Mouse (Mus musculus): ENCODE measurements around the gene Dzip1l. TPM values are rescaled to one million over a fixed set of nuclear protein-coding genes. Genes with fewer than 3 reads are reported as not detected.

Gene Dzip1l
- polyA plus RNA-seq, 1 experiment from 2014 or later = 7.9 TPM

- Histone ChIP-seq H3K27me3 (ENCODE audit: control insufficient read depth, insufficient read depth, low read length) (no peaks in the 10 kb centered on the region), H3K4me3 (replicated peaks; ENCODE audit: low read length) (no peak overlapping the region), H3K27ac (no peak overlapping the region), H3K4me1 (replicated peaks; ENCODE audit: control insufficient read depth, insufficient read depth, low read length) (no peaks in the 10 kb centered on the region; the same call in 1 of the 2 replicates), H3K9ac (no peak overlapping the region), H3K36me3 (replicated peaks; ENCODE audit: control insufficient read depth, insufficient read depth) (peaks cover 17% of the 10 kb centered on the region; the same call in 1 of the 2 replicates), H3K4me2 (replicated peaks) (no peak overlapping the region), H3K9me3 (ENCODE audit: control insufficient read depth, low read length) (no peaks in the 10 kb centered on the region)
- no peak for DNase-seq (ENCODE audit: low spot score)
- 98% methylated on average over 17 of the region's 17 CpGs for WGBS
- no peak; the same call in 1 of the 2 replicates for ATAC-seq (ENCODE audit: low FRiP score)
Measured at GRCm38 (mm10) chr9:99637227-99637626, 7.9 kb downstream of the Dzip1l start.

GRCm38 (mm10) chr9:99637736-99638135 lies 8.4 kb downstream of the Dzip1l start:
- H3K4me2 ChIP-seq (replicated peaks) = no peak overlapping the region
- H3K9me3 ChIP-seq (ENCODE audit: control insufficient read depth, low read length) = no peaks in the 10 kb centered on the region
- H3K4me1 ChIP-seq (replicated peaks; ENCODE audit: control insufficient read depth, insufficient read depth, low read length) = no peaks in the 10 kb centered on the region
- no peak overlapping the region for H3K27ac ChIP-seq
- DNase-seq (ENCODE audit: low spot score) = no peak
- no peaks in the 10 kb centered on the region for H3K27me3 ChIP-seq (ENCODE audit: control insufficient read depth, insufficient read depth, low read length)
- H3K4me3 ChIP-seq (replicated peaks; ENCODE audit: low read length) = no peak overlapping the region
- H3K9ac ChIP-seq = no peak overlapping the region
- ATAC-seq (ENCODE audit: low FRiP score) = no peak
- H3K36me3 ChIP-seq (replicated peaks; ENCODE audit: control insufficient read depth, insufficient read depth) = peaks cover 17% of the 10 kb centered on the region; the same call in 1 of the 2 replicates
- 97% methylated on average over 13 of the region's 13 CpGs for WGBS

- 92% methylated on average over 5 of the region's 5 CpGs for WGBS
- DNase-seq (ENCODE audit: low spot score) = no peak
- H3K36me3 ChIP-seq (replicated peaks; ENCODE audit: control insufficient read depth, insufficient read depth) = peaks cover 26% of the 10 kb centered on the region
Measured at GRCm38 (mm10) chr9:99639957-99640356, 10.7 kb downstream of the Dzip1l start.

GRCm38 (mm10) chr9:99645416-99645815 lies 16.1 kb downstream of the Dzip1l start:
- no peaks in the 10 kb centered on the region for H3K9me3 ChIP-seq (ENCODE audit: control insufficient read depth, low read length)
- H3K27me3 ChIP-seq (ENCODE audit: control insufficient read depth, insufficient read depth, low read length) = no peaks in the 10 kb centered on the region
- no peak overlapping the region for H3K4me3 ChIP-seq (replicated peaks; ENCODE audit: low read length)
- no peak overlapping the region for H3K4me2 ChIP-seq (replicated peaks)
- peaks cover 31% of the 10 kb centered on the region for H3K36me3 ChIP-seq (replicated peaks; ENCODE audit: control insufficient read depth, insufficient read depth)
- WGBS = 85% methylated on average over 6 of the region's 6 CpGs
- DNase-seq (ENCODE audit: low spot score) (no peak), ATAC-seq (ENCODE audit: low FRiP score) (no peak)
- H3K27ac ChIP-seq = no peak overlapping the region
- no peak overlapping the region for H3K9ac ChIP-seq
- H3K4me1 ChIP-seq (replicated peaks; ENCODE audit: control insufficient read depth, insufficient read depth, low read length) = no peaks in the 10 kb centered on the region

More at GRCm38 (mm10) chr9:99639957-99640356, 10.7 kb downstream of the Dzip1l start:
- ATAC-seq (ENCODE audit: low FRiP score) = no peak
- Histone ChIP-seq H3K9me3 (ENCODE audit: control insufficient read depth, low read length) (no peaks in the 10 kb centered on the region), H3K27ac (no peak overlapping the region), H3K4me2 (replicated peaks) (no peak overlapping the region), H3K9ac (no peak overlapping the region), H3K4me3 (replicated peaks; ENCODE audit: low read length) (no peak overlapping the region), H3K27me3 (ENCODE audit: control insufficient read depth, insufficient read depth, low read length) (no peaks in the 10 kb centered on the region), H3K4me1 (replicated peaks; ENCODE audit: control insufficient read depth, insufficient read depth, low read length) (no peaks in the 10 kb centered on the region)

GRCm38 (mm10) chr9:99646102-99646501 lies 16.8 kb downstream of the Dzip1l start:
- H3K4me3 ChIP-seq (replicated peaks; ENCODE audit: low read length) = no peak overlapping the region
- H3K9ac ChIP-seq = no peak overlapping the region
- 99% methylated on average over 6 of the region's 6 CpGs for WGBS
- H3K9me3 ChIP-seq (ENCODE audit: control insufficient read depth, low read length) = no peaks in the 10 kb centered on the region
- H3K4me2 ChIP-seq (replicated peaks) = no peak overlapping the region
- ATAC-seq (ENCODE audit: low FRiP score) (no peak), DNase-seq (ENCODE audit: low spot score) (no peak)
- H3K27me3 ChIP-seq (ENCODE audit: control insufficient read depth, insufficient read depth, low read length) = no peaks in the 10 kb centered on the region
- H3K27ac ChIP-seq = no peak overlapping the region
- H3K36me3 ChIP-seq (replicated peaks; ENCODE audit: control insufficient read depth, insufficient read depth) = peaks cover 38% of the 10 kb centered on the region
- no peaks in the 10 kb centered on the region for H3K4me1 ChIP-seq (replicated peaks; ENCODE audit: control insufficient read depth, insufficient read depth, low read length)

- ATAC-seq (ENCODE audit: low FRiP score) (no peak), DNase-seq (ENCODE audit: low spot score) (no peak)
- H3K4me2 ChIP-seq (replicated peaks) = no peak overlapping the region
- H3K27ac ChIP-seq = no peak overlapping the region
- peaks cover 6% of the 10 kb centered on the region; the same call in 1 of the 2 replicates for H3K36me3 ChIP-seq (replicated peaks; ENCODE audit: control insufficient read depth, insufficient read depth)
- no peak overlapping the region for H3K9ac ChIP-seq
- no peaks in the 10 kb centered on the region for H3K4me1 ChIP-seq (replicated peaks; ENCODE audit: control insufficient read depth, insufficient read depth, low read length)
- H3K9me3 ChIP-seq (ENCODE audit: control insufficient read depth, low read length) = no peaks in the 10 kb centered on the region
- WGBS = 73% methylated on average over 10 of the region's 10 CpGs
- no peaks in the 10 kb centered on the region for H3K27me3 ChIP-seq (ENCODE audit: control insufficient read depth, insufficient read depth, low read length)
- no peak overlapping the region for H3K4me3 ChIP-seq (replicated peaks; ENCODE audit: low read length)
Measured at GRCm38 (mm10) chr9:99660756-99661155, 31.5 kb downstream of the Dzip1l start.

GRCm38 (mm10) chr9:99661606-99662166 lies 32.4 kb downstream of the Dzip1l start:
- Histone ChIP-seq H3K4me3 (replicated peaks; ENCODE audit: low read length) (no peak overlapping the region), H3K36me3 (replicated peaks; ENCODE audit: control insufficient read depth, insufficient read depth) (peaks cover 9% of the 10 kb centered on the region; the same call in 1 of the 2 replicates), H3K4me1 (replicated peaks; ENCODE audit: control insufficient read depth, insufficient read depth, low read length) (no peaks in the 10 kb centered on the region), H3K27ac (no peak overlapping the region), H3K9me3 (ENCODE audit: control insufficient read depth, low read length) (no peaks in the 10 kb centered on the region), H3K9ac (no peak overlapping the region), H3K27me3 (ENCODE audit: control insufficient read depth, insufficient read depth, low read length) (no peaks in the 10 kb centered on the region), H3K4me2 (replicated peaks) (no peak overlapping the region)
- DNase-seq (ENCODE audit: low spot score) (no peak), ATAC-seq (ENCODE audit: low FRiP score) (no peak)
- WGBS = 74% methylated on average over 16 of the region's 16 CpGs

- DNase-seq (ENCODE audit: low spot score) (peak; percentile 93), ATAC-seq (ENCODE audit: low FRiP score) (peak; percentile 21; the same call in 1 of the 2 replicates)
- Histone ChIP-seq H3K27me3 (ENCODE audit: control insufficient read depth, insufficient read depth, low read length) (no peaks in the 10 kb centered on the region), H3K4me2 (replicated peaks) (no peak overlapping the region), H3K36me3 (replicated peaks; ENCODE audit: control insufficient read depth, insufficient read depth) (peaks cover 8% of the 10 kb centered on the region; the same call in 1 of the 2 replicates), H3K27ac (no peak overlapping the region), H3K9ac (no peak overlapping the region), H3K4me3 (replicated peaks; ENCODE audit: low read length) (no peak overlapping the region), H3K4me1 (replicated peaks; ENCODE audit: control insufficient read depth, insufficient read depth, low read length) (no peaks in the 10 kb centered on the region), H3K9me3 (ENCODE audit: control insufficient read depth, low read length) (no peaks in the 10 kb centered on the region)
- 34% methylated on average over 7 of the region's 7 CpGs for WGBS
Measured at GRCm38 (mm10) chr9:99662406-99662805, 33.1 kb downstream of the Dzip1l start.

GRCm38 (mm10) chr9:99662887-99663286 lies 33.6 kb downstream of the Dzip1l start:
- 97% methylated on average over 10 of the region's 10 CpGs for WGBS
- Histone ChIP-seq H3K4me3 (replicated peaks; ENCODE audit: low read length) (no peak overlapping the region), H3K27ac (no peak overlapping the region), H3K27me3 (ENCODE audit: control insufficient read depth, insufficient read depth, low read length) (no peaks in the 10 kb centered on the region), H3K36me3 (replicated peaks; ENCODE audit: control insufficient read depth, insufficient read depth) (peaks cover 10% of the 10 kb centered on the region; the same call in 1 of the 2 replicates), H3K4me1 (replicated peaks; ENCODE audit: control insufficient read depth, insufficient read depth, low read length) (no peaks in the 10 kb centered on the region), H3K9ac (no peak overlapping the region), H3K9me3 (ENCODE audit: control insufficient read depth, low read length) (no peaks in the 10 kb centered on the region), H3K4me2 (replicated peaks) (no peak overlapping the region)
- DNase-seq (ENCODE audit: low spot score) = no peak
- no peak for ATAC-seq (ENCODE audit: low FRiP score)

GRCm38 (mm10) chr9:99667596-99667995 lies 38.3 kb downstream of the Dzip1l start:
- Histone ChIP-seq H3K27ac (no peak overlapping the region), H3K4me3 (replicated peaks; ENCODE audit: low read length) (no peak overlapping the region), H3K36me3 (replicated peaks; ENCODE audit: control insufficient read depth, insufficient read depth) (peaks cover 21% of the 10 kb centered on the region), H3K27me3 (ENCODE audit: control insufficient read depth, insufficient read depth, low read length) (no peaks in the 10 kb centered on the region), H3K9me3 (ENCODE audit: control insufficient read depth, low read length) (no peaks in the 10 kb centered on the region), H3K4me2 (replicated peaks) (no peak overlapping the region), H3K9ac (no peak overlapping the region), H3K4me1 (replicated peaks; ENCODE audit: control insufficient read depth, insufficient read depth, low read length) (no peaks in the 10 kb centered on the region)
- 81% methylated on average over 8 of the region's 8 CpGs for WGBS
- DNase-seq (ENCODE audit: low spot score) = no peak
- ATAC-seq (ENCODE audit: low FRiP score) = no peak
